Mouse (Mus musculus) olfactory bulb, adult 2 months (tissue): ENCODE measurements at regions not wholly inside any gene's neighbourhood (a gene's known extent, or its start where the extent isn't known, plus 50 kb on each side); places are given as distances from the start of the nearest gene placed in this dataset.
"Not testable (repeated sequence)": the region's sequence is repeated elsewhere in the genome, so short reads cannot be mapped to it uniquely, and the experiment has no call there.

Experiments
- H3K27ac ChIP-seq: fragments of 200-500 bp; 2 replicates; pipeline ENCODE4 v1.5.1; 2012; ENCODE audit warnings: low read depth, low read length; ENCODE audit not compliant: insufficient read depth
- H3K4me1 ChIP-seq: fragments of 200-500 bp; 2 replicates; pipeline ENCODE4 v1.6.1; 2012; ENCODE audit warnings: low read length; ENCODE audit not compliant: control insufficient read depth, insufficient read depth
- H3K4me3 ChIP-seq: fragments of 200-500 bp; 2 replicates; pipeline ENCODE4 v1.5.1; 2012; ENCODE audit warnings: mild to moderate bottlenecking, low read depth, low read length, moderate library complexity; ENCODE audit not compliant: insufficient read depth
- CTCF ChIP-seq: fragments of 200-500 bp; IDR thresholded peaks from 2 replicates; pipeline ENCODE4 v1.5.1; 2012; ENCODE audit warnings: low read depth, mild to moderate bottlenecking, low read length, moderate library complexity; ENCODE audit not compliant: insufficient read depth
- POLR2A ChIP-seq: fragments of 200-500 bp; IDR thresholded peaks from 2 replicates; pipeline ENCODE4 v1.6.1; 2012; ENCODE audit warnings: mild to moderate bottlenecking, low read depth, low read length, moderate library complexity; ENCODE audit not compliant: insufficient read depth
- WGBS: fragments of 180-500 bp; shearing (Covaris S2); methylation state at CpG from one replicate; pipeline ENCODE4 v1.1.7; 2018; 5-methylcytosine and 5-hydroxymethylcytosine counted together

- Histone ChIP-seq H3K27ac (no peak overlapping the region), H3K4me3 (no peak overlapping the region), H3K4me1 (no peaks in the 10 kb centered on the region)
- WGBS: 74% methylated on average over 3 of the region's 3 CpGs
- no peak for TF ChIP-seq CTCF
- TF ChIP-seq POLR2A: no peak
These were observed 212.7 kb downstream of the Kctd12 start for GRCm38 (mm10) chr14:102769716-102770115.

GRCm38 (mm10) chr14:102748687-102749086, 233.8 kb downstream of the Kctd12 start:
- H3K27ac ChIP-seq: no peak overlapping the region

GRCm38 (mm10) chr14:102742331-102742730, 240.1 kb downstream of the Kctd12 start:
- H3K4me1 ChIP-seq: no peaks in the 10 kb centered on the region
- WGBS: 83% methylated on average over 8 of the region's 8 CpGs
- H3K4me3 ChIP-seq: no peak overlapping the region
- no peak for TF ChIP-seq CTCF
- TF ChIP-seq POLR2A: no peak
- no peak overlapping the region for H3K27ac ChIP-seq

More at GRCm38 (mm10) chr14:102748687-102749086, 233.8 kb downstream of the Kctd12 start:
- H3K4me3 ChIP-seq: no peak overlapping the region
- H3K4me1 ChIP-seq: peaks cover 5% of the 10 kb centered on the region; the same call in 1 of the 2 replicates
- no peak for TF ChIP-seq CTCF
- TF ChIP-seq POLR2A: no peak
- WGBS: 34% methylated on average over 1 of the region's 1 CpGs

- TF ChIP-seq POLR2A: no peak
- H3K27ac ChIP-seq: no peak overlapping the region
- 86% methylated on average over 2 of the region's 2 CpGs for WGBS
- H3K4me3 ChIP-seq: no peak overlapping the region
- H3K4me1 ChIP-seq: no peaks in the 10 kb centered on the region
These were observed 245.8 kb downstream of the Kctd12 start for GRCm38 (mm10) chr14:102736656-102737055.

- not testable (repeated sequence) for H3K4me1 ChIP-seq, H3K27ac ChIP-seq, H3K4me3 ChIP-seq
- 93% methylated on average over 4 of the region's 4 CpGs for WGBS
These were observed 248.7 kb downstream of the Kctd12 start for GRCm38 (mm10) chr14:102733718-102734117.

DNA sequence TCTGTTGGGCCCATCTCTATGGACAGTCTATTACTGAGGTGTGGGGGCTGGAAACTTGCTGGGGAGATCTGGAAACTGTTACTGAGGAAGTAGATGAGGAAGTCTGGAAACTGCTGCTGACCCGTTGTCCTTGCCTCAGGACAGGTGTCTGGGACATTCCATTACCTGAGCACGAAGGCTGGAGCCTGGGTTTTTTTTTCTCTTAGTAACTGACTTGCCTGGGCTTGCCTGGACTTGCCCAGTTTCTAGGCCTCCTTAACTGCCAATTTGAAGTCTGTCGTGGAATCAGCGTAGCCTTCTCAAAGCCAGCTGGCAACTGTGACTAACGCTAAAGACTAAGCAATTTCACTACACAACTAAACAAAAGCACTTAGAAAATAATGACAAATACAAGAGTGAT, 250.7 kb downstream of the Kctd12 start:
- Histone ChIP-seq H3K27ac (no peak overlapping the region), H3K4me1 (no peaks in the 10 kb centered on the region), H3K4me3 (no peak overlapping the region)
- 67% methylated on average over 5 of the region's 5 CpGs for WGBS
- TF ChIP-seq POLR2A (no peak), CTCF (no peak)

DNA sequence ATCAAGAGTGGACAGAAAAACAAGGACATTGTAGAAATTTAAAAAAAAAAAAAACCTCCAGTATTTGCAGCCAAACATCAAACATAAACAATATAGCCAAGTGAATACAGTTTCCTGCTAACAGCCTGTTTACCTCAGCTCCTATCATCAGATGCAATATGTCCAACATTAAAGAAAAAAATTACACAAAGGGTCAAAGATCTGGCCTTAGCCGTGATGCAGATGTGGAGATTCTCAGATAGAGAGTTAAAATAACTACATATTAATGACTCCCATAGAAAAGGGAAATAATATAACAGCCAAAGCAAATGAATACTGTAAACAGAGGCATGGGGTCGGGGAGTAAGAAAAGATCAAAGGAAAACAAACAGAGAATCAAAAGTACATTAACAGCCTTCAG, 259.8 kb downstream of the Kctd12 start:
- no peak overlapping the region for H3K27ac ChIP-seq
- no peaks in the 10 kb centered on the region for H3K4me1 ChIP-seq
- TF ChIP-seq CTCF (no peak), POLR2A (no peak)
- H3K4me3 ChIP-seq: no peak overlapping the region
- WGBS: 50% methylated on average over 2 of the region's 2 CpGs

GRCm38 (mm10) chr14:102718558-102718957, 263.9 kb downstream of the Kctd12 start:
- H3K4me1 ChIP-seq: no peaks in the 10 kb centered on the region
- H3K4me3 ChIP-seq: no peak overlapping the region
- WGBS: 65% methylated on average over 2 of the region's 2 CpGs
- no peak for TF ChIP-seq POLR2A
- no peak for TF ChIP-seq CTCF
- H3K27ac ChIP-seq: no peak overlapping the region

DNA sequence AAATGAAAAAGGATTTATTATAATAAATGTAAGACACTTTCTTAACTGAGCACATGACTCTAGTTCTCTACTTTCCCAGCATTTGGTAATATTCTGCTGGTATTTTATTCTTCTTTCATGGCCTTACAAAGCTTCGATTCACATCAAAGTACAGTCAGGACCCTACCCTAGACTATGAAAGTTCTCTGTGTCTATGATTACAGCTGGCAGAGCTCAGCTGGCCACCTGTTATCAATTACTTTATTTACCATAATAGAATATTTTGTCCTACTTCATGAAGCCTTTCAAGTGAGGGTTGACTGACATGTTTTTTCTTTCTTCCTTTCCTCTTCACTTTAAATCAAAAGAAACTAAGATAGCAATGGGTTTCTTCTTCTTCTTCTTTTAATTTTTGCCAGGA, 269.8 kb downstream of the Kctd12 start:
- WGBS: 50% methylated on average over 1 of the region's 1 CpGs
- Histone ChIP-seq H3K27ac (no peak overlapping the region), H3K4me3 (no peak overlapping the region), H3K4me1 (no peaks in the 10 kb centered on the region)
- TF ChIP-seq CTCF: no peak
- TF ChIP-seq POLR2A: no peak

DNA sequence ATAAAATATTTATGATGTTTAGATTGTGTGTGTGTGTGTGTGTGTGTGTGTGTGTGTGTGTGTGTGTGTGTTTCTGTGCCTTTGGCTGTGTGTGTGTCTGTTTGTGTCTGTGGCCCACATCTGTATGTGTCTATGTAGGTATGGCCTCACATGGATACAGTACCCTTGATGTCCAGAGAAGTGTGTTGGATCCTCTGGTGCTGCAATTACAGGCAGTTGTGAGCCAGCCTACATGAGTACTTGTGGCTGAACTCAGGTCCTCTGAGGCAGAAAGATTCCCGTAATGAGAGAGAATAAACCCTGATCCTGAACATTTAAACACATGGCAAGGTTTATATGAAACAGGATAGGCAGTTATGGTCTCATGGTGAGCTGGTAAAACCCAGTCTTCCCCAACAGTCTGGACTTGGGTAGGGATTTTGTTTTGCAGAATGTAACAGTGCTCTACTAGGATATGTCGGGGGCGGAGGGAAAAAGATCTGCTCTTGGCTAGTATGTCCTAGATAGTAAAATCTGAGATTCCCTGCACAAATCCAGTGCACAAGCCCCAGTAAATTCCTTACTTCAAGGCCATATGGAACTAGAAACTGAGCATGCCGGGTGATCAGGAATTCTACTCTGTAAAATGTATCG, 275.6 kb downstream of the Kctd12 start:
- Histone ChIP-seq H3K4me1 (no peaks in the 10 kb centered on the region), H3K4me3 (no peak overlapping the region), H3K27ac (no peak overlapping the region)
- 90% methylated on average over 5 of the region's 5 CpGs for WGBS
- TF ChIP-seq POLR2A (no peak), CTCF (no peak)
